Mouse (Mus musculus) kidney, embryonic 16.5 days (tissue): ENCODE results near the gene Ndst2. TPM values are rescaled to one million over a fixed set of nuclear protein-coding genes. Genes with fewer than 3 reads are reported as not detected.
A peak's percentile ranks its signal among the peaks of the same experiment; 100 is the strongest.

ENCODE experiments used
- ATAC-seq: fragments of 200-750 bp; cut with Nextera tagmentation; 2 replicates; pipeline ENCODE4 v1.8.0; 2017; ENCODE audit warnings: moderate TSS enrichment; ENCODE audit not compliant: low FRiP score, low TSS enrichment
- H3K27ac ChIP-seq: fragments of 300-500 bp; sonication (generic); 2 replicates; pipeline ENCODE4 v1.5.1; 2014; ENCODE audit warnings: low read length
- H3K27me3 ChIP-seq: fragments of 300-500 bp; sonication (generic); 2 replicates; pipeline ENCODE4 v1.6.1; 2014; ENCODE audit warnings: low read length, control low read depth, mixed read lengths; ENCODE audit not compliant: insufficient read depth
- H3K36me3 ChIP-seq: fragments of 300-500 bp; sonication (generic); 2 replicates; pipeline ENCODE4 v1.6.1; 2014; ENCODE audit warnings: low read length, control low read depth, mixed read lengths; ENCODE audit not compliant: insufficient read depth
- H3K4me1 ChIP-seq: fragments of 300-500 bp; sonication (generic); 2 replicates; pipeline ENCODE4 v1.6.1; 2014; ENCODE audit warnings: low read length, control low read depth, mixed read lengths; ENCODE audit not compliant: insufficient read depth
- H3K4me2 ChIP-seq: fragments of 300-500 bp; sonication (generic); replicated peaks from 2 replicates; pipeline ENCODE4 v1.6.1; 2014; ENCODE audit warnings: low read depth, low read length
- H3K4me3 ChIP-seq: fragments of 300-500 bp; sonication (generic); 2 replicates; pipeline ENCODE4 v1.5.1; 2014; ENCODE audit warnings: mild to moderate bottlenecking, low read length
- H3K9ac ChIP-seq: fragments of 300-500 bp; sonication (generic); replicated peaks from 2 replicates; pipeline ENCODE4 v1.6.1; 2014; ENCODE audit warnings: low read length
- H3K9me3 ChIP-seq: fragments of 300-500 bp; sonication (generic); 2 replicates; pipeline ENCODE4 v1.6.1; 2016; ENCODE audit warnings: low read length, control low read depth
- WGBS: fragments of 180-500 bp; shearing (Covaris S2); extraction: QIAGEN DNeasy Blood & Tissue Kit; methylation state at CpG from one replicate; pipeline ENCODE4 v1.1.7; 2014; 5-methylcytosine and 5-hydroxymethylcytosine counted together
- polyA plus RNA-seq: library from polyadenylated mRNA; unstranded; fragments of >200 nt; fragmentation: Nextera tagmentation; extraction: Ambion mirVana; gene quantifications from 2 replicates; pipeline ENCODE4 v1.2.1, GENCODE M21; 2015

Ndst2 gene
- polyA plus RNA-seq, 1 experiment from 2014 or later: 31.6 TPM

GRCm38 (mm10) chr14:20694884-20695760, 39.2 kb downstream of the Ndst2 start, which contains the start of gene Fut11:
Gene Fut11, plus strand, starts transcription at chr14:20694968.
- H3K9me3 ChIP-seq: no peaks in the 10 kb centered on the region
- peak within 1 kb of the TSS; percentile 86 for H3K4me3 ChIP-seq
- peak within 1 kb of the TSS; percentile 72 for H3K4me2 ChIP-seq
- peak within 1 kb of the TSS; percentile 99 for H3K27ac ChIP-seq
- H3K27me3 ChIP-seq: no peaks in the 10 kb centered on the region
- ATAC-seq: peak; percentile 95
- under 1% methylated on average over 111 of the region's 111 CpGs for WGBS
- peaks cover 47% of the 10 kb centered on the region for H3K4me1 ChIP-seq
- peaks cover 39% of the 10 kb centered on the region for H3K36me3 ChIP-seq
- peak within 1 kb of the TSS; percentile 93 for H3K9ac ChIP-seq

- 43% methylated on average over 13 of the region's 13 CpGs for WGBS
These were observed 40.0 kb downstream of the Ndst2 start for GRCm38 (mm10) chr14:20694185-20694883.

GRCm38 (mm10) chr14:20693589-20694101, 40.7 kb downstream of the Ndst2 start:
- ATAC-seq: no peak
- no peak overlapping the region for H3K9ac ChIP-seq
- no peaks in the 10 kb centered on the region for H3K9me3 ChIP-seq
- H3K4me3 ChIP-seq: no peak overlapping the region
- no peak overlapping the region for H3K27ac ChIP-seq
- H3K4me2 ChIP-seq: no peak overlapping the region
- 88% methylated on average over 10 of the region's 10 CpGs for WGBS
- H3K4me1 ChIP-seq: peaks cover 37% of the 10 kb centered on the region
- peaks cover 54% of the 10 kb centered on the region for H3K36me3 ChIP-seq
- H3K27me3 ChIP-seq: no peaks in the 10 kb centered on the region

More at GRCm38 (mm10) chr14:20694185-20694883, 40.0 kb downstream of the Ndst2 start:
- Histone ChIP-seq H3K9me3 (no peaks in the 10 kb centered on the region), H3K36me3 (peaks cover 47% of the 10 kb centered on the region), H3K4me3 (peak overlapping the region; percentile 86), H3K27me3 (no peaks in the 10 kb centered on the region), H3K4me2 (peak overlapping the region; percentile 72), H3K4me1 (peaks cover 44% of the 10 kb centered on the region), H3K27ac (peak overlapping the region; percentile 99), H3K9ac (peak overlapping the region; percentile 93)
- peak; percentile 29 for ATAC-seq

GRCm38 (mm10) chr14:20691772-20692171, 42.6 kb downstream of the Ndst2 start:
- 91% methylated on average over 6 of the region's 6 CpGs for WGBS
- ATAC-seq: no peak

GRCm38 (mm10) chr14:20689009-20689408, 45.4 kb downstream of the Ndst2 start:
- 91% methylated on average over 2 of the region's 2 CpGs for WGBS
- H3K27ac ChIP-seq: no peak overlapping the region

More at GRCm38 (mm10) chr14:20691772-20692171, 42.6 kb downstream of the Ndst2 start:
- H3K27me3 ChIP-seq: no peaks in the 10 kb centered on the region
- no peak overlapping the region for H3K9ac ChIP-seq
- H3K4me3 ChIP-seq: no peak overlapping the region
- no peak overlapping the region for H3K27ac ChIP-seq
- H3K36me3 ChIP-seq: peaks cover 72% of the 10 kb centered on the region
- peaks cover 20% of the 10 kb centered on the region for H3K4me1 ChIP-seq
- H3K4me2 ChIP-seq: no peak overlapping the region
- H3K9me3 ChIP-seq: no peaks in the 10 kb centered on the region

GRCm38 (mm10) chr14:20686576-20686975, 47.8 kb downstream of the Ndst2 start:
- no peak overlapping the region for H3K4me2 ChIP-seq
- H3K9ac ChIP-seq: no peak overlapping the region
- no peaks in the 10 kb centered on the region for H3K4me1 ChIP-seq
- no peak overlapping the region for H3K4me3 ChIP-seq
- no peak for ATAC-seq
- peaks cover 94% of the 10 kb centered on the region for H3K36me3 ChIP-seq
- no peaks in the 10 kb centered on the region for H3K27me3 ChIP-seq
- WGBS: 96% methylated on average over 3 of the region's 3 CpGs
- no peak overlapping the region for H3K27ac ChIP-seq
- no peaks in the 10 kb centered on the region for H3K9me3 ChIP-seq

More at GRCm38 (mm10) chr14:20689009-20689408, 45.4 kb downstream of the Ndst2 start:
- H3K9ac ChIP-seq: no peak overlapping the region
- no peaks in the 10 kb centered on the region for H3K9me3 ChIP-seq
- H3K4me2 ChIP-seq: no peak overlapping the region
- H3K4me1 ChIP-seq: peaks cover 3% of the 10 kb centered on the region; the same call in 1 of the 2 replicates
- H3K27me3 ChIP-seq: no peaks in the 10 kb centered on the region
- H3K36me3 ChIP-seq: peaks cover 94% of the 10 kb centered on the region
- ATAC-seq: no peak
- no peak overlapping the region for H3K4me3 ChIP-seq

GRCm38 (mm10) chr14:20682498-20682897, 51.9 kb downstream of the Ndst2 start:
- Histone ChIP-seq H3K27ac (no peak overlapping the region), H3K27me3 (no peaks in the 10 kb centered on the region), H3K4me1 (no peaks in the 10 kb centered on the region), H3K4me2 (no peak overlapping the region), H3K9me3 (no peaks in the 10 kb centered on the region), H3K4me3 (no peak overlapping the region), H3K36me3 (peaks cover 96% of the 10 kb centered on the region), H3K9ac (no peak overlapping the region)
- WGBS: 48% methylated on average over 3 of the region's 3 CpGs
- no peak; the same call in 1 of the 2 replicates for ATAC-seq

GRCm38 (mm10) chr14:20681742-20682141, 52.6 kb downstream of the Ndst2 start:
- Histone ChIP-seq H3K27ac (no peak overlapping the region), H3K4me2 (no peak overlapping the region), H3K4me3 (no peak overlapping the region), H3K27me3 (no peaks in the 10 kb centered on the region), H3K9ac (no peak overlapping the region), H3K36me3 (peaks cover 96% of the 10 kb centered on the region), H3K9me3 (no peaks in the 10 kb centered on the region), H3K4me1 (no peaks in the 10 kb centered on the region)
- 96% methylated on average over 2 of the region's 2 CpGs for WGBS
- no peak for ATAC-seq

- Histone ChIP-seq H3K27ac (no peak overlapping the region), H3K4me2 (no peak overlapping the region), H3K9me3 (no peaks in the 10 kb centered on the region), H3K27me3 (no peaks in the 10 kb centered on the region), H3K36me3 (peaks cover 68% of the 10 kb centered on the region), H3K4me3 (no peak overlapping the region), H3K9ac (no peak overlapping the region), H3K4me1 (peaks cover 9% of the 10 kb centered on the region; the same call in 1 of the 2 replicates)
- no peak for ATAC-seq
- 97% methylated on average over 4 of the region's 4 CpGs for WGBS
These were observed 56.5 kb downstream of the Ndst2 start for GRCm38 (mm10) chr14:20677906-20678305.
